Mouse (Mus musculus) spleen, adult 2 months (tissue): ENCODE data around the gene Ces1c.

Experiments
- CTCF ChIP-seq: fragments of 200-500 bp; IDR thresholded peaks from 2 replicates; pipeline ENCODE4 v1.5.1; 2011; ENCODE audit warnings: mild to moderate bottlenecking, inconsistent platforms; ENCODE audit not compliant: insufficient read depth, insufficient read length, insufficient replicate concordance; ENCODE audit errors: extremely low read depth
- POLR2A ChIP-seq: fragments of 200-500 bp; IDR thresholded peaks from 2 replicates; pipeline ENCODE4 v1.6.1; 2011; ENCODE audit warnings: low read depth, low read length, inconsistent platforms

DNA sequence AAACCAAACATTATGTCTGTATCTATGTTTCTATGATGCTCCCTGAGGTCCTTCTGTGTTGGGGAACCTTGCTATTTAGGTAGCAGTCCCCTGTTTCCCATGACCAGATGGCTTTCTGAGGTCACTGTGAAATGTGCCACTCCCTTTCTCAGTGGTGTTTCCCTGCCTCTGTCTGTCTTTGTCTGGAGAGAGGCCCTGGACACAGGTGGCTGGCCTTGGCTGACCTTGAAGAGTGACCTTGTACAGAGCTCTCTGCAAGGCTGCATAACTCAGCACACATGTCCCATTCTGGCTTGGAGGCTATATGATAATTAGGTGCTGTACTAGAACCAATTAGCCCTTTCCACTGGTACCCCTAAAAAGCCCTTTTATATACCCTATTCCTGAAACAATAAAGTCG is 45.5 kb upstream of the Ces1c start:
- no peak for TF ChIP-seq POLR2A
- no peak for TF ChIP-seq CTCF
